Mouse (Mus musculus) embryonic facial prominence, embryonic 14.5 days (tissue): ENCODE measurements at regions not wholly inside any gene's neighbourhood (a gene's known extent, or its start where the extent isn't known, plus 50 kb on each side); places are given as distances from the start of the nearest gene placed in this dataset.

Experiments
- ATAC-seq: fragments of 200-750 bp; cut with Nextera tagmentation; 2 replicates; pipeline ENCODE4 v1.8.0; 2017; ENCODE audit warnings: low read depth, moderate number of reproducible peaks, moderate TSS enrichment
- DNase-seq: peaks from one replicate; pipeline ENCODE4 v3.0.0-alpha.2; 2015; ENCODE audit warnings: low spot score
- H3K27ac ChIP-seq: fragments of 300-500 bp; sonication (generic); replicated peaks from 2 replicates; pipeline ENCODE4 v1.5.1; 2014; ENCODE audit warnings: low read depth, mild to moderate bottlenecking, low read length, moderate library complexity
- H3K27me3 ChIP-seq: fragments of 300-500 bp; sonication (generic); replicated peaks from 2 replicates; pipeline ENCODE4 v1.6.1; 2014; ENCODE audit warnings: low read length; ENCODE audit not compliant: control insufficient read depth, insufficient read depth
- H3K36me3 ChIP-seq: fragments of 300-500 bp; sonication (generic); 2 replicates; pipeline ENCODE4 v1.6.1; 2014; ENCODE audit warnings: low read length, mixed read lengths; ENCODE audit not compliant: control insufficient read depth, insufficient read depth
- H3K4me1 ChIP-seq: fragments of 300-500 bp; sonication (generic); 2 replicates; pipeline ENCODE4 v1.6.1; 2014; ENCODE audit warnings: antibody characterized with exemption, low read length; ENCODE audit not compliant: control insufficient read depth, insufficient read depth
- H3K4me2 ChIP-seq: fragments of 300-500 bp; sonication (generic); 2 replicates; pipeline ENCODE4 v1.6.1; 2014; ENCODE audit warnings: low read depth, mild to moderate bottlenecking, low read length, moderate library complexity, mixed read lengths
- H3K4me3 ChIP-seq: fragments of 300-500 bp; sonication (generic); 2 replicates; pipeline ENCODE4 v1.5.1; 2014; ENCODE audit warnings: low read depth, mild to moderate bottlenecking, low read length
- H3K9ac ChIP-seq: fragments of 300-500 bp; sonication (generic); 2 replicates; pipeline ENCODE4 v1.6.1; 2014; ENCODE audit warnings: low read depth, mild to moderate bottlenecking, low read length, moderate library complexity, mixed read lengths
- H3K9me3 ChIP-seq: fragments of 300-500 bp; sonication (generic); 2 replicates; pipeline ENCODE4 v1.6.1; 2016; ENCODE audit warnings: low read length; ENCODE audit not compliant: control insufficient read depth
- WGBS: fragments of 180-500 bp; shearing (Covaris S2); extraction: QIAGEN DNeasy Blood & Tissue Kit; methylation state at CpG from one replicate; pipeline ENCODE4 v1.1.7; 2014; 5-methylcytosine and 5-hydroxymethylcytosine counted together

GRCm38 (mm10) chr12:12177264-12178043 lies 84.5 kb upstream of the Fam49a start:
- Histone ChIP-seq H3K27ac (no peak overlapping the region), H3K4me1 (0 out of 2 replicates have a peak, but pooled peaks cover 4% of the 10 kb centered on the region), H3K9ac (no peak overlapping the region), H3K4me2 (no peak overlapping the region), H3K4me3 (no peak overlapping the region), H3K27me3 (no peaks in the 10 kb centered on the region), H3K36me3 (no peaks in the 10 kb centered on the region), H3K9me3 (no peaks in the 10 kb centered on the region)
- ATAC-seq, result no peak
- 80% methylated on average over 6 of the region's 6 CpGs for WGBS
- no peak for DNase-seq

- Histone ChIP-seq H3K4me2 (no peak overlapping the region), H3K27ac (no peak overlapping the region)
- peak; percentile 59 for DNase-seq
These were observed 83.5 kb upstream of the Fam49a start for GRCm38 (mm10) chr12:12178391-12178790.

DNA sequence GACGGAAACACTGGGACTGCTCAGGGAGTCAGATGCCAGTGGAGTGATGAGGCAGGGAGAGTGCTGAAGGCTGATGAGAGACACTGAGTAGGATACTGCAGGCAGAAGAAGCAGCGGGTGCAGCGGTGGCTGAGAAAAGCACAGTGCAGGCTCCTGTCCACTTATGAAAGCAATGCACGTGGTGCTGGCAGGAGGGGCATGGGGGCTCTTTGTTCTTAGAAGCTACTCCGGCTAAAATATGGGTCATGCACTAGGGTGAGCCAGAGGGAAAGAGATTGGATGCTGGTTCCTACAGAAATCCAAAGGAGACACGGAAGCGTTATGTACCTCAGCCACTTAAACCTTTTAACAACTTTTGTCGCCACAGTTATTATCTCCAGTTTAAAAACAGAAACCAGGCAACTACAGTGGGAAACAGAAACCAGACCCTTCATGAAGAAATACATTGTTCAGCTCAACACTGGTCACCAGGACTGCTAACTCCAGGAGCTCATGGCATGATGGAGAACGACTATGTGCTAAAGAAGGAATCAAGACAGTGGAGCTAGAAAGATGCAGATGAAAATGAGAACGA lies 82.6 kb upstream of the Fam49a start:
- ATAC-seq (no peak), DNase-seq (peak; percentile 11)
- 73% methylated on average over 10 of the region's 10 CpGs for WGBS
- no peak overlapping the region for H3K4me3 ChIP-seq
- H3K4me1 ChIP-seq, result 0 out of 2 replicates have a peak, but pooled peaks cover 4% of the 10 kb centered on the region
- H3K9ac ChIP-seq, result no peak overlapping the region
- H3K27ac ChIP-seq, result no peak overlapping the region
- H3K4me2 ChIP-seq, result no peak overlapping the region
- H3K27me3 ChIP-seq, result no peaks in the 10 kb centered on the region
- no peaks in the 10 kb centered on the region for H3K9me3 ChIP-seq
- no peaks in the 10 kb centered on the region for H3K36me3 ChIP-seq

More at GRCm38 (mm10) chr12:12178391-12178790, 83.5 kb upstream of the Fam49a start:
- 34% methylated on average over 2 of the region's 2 CpGs for WGBS
- 0 out of 2 replicates have a peak, but pooled peaks cover 4% of the 10 kb centered on the region for H3K4me1 ChIP-seq
- ATAC-seq, result peak; percentile 28; the same call in 1 of the 2 replicates
- H3K9me3 ChIP-seq, result no peaks in the 10 kb centered on the region
- H3K27me3 ChIP-seq, result no peaks in the 10 kb centered on the region
- no peaks in the 10 kb centered on the region for H3K36me3 ChIP-seq
- no peak overlapping the region for H3K9ac ChIP-seq
- no peak overlapping the region for H3K4me3 ChIP-seq

- ATAC-seq, result no peak
These were observed 81.0 kb upstream of the Fam49a start for GRCm38 (mm10) chr12:12180986-12181385.

GRCm38 (mm10) chr12:12181686-12182085 lies 80.3 kb upstream of the Fam49a start:
- Histone ChIP-seq H3K4me3 (no peak overlapping the region), H3K36me3 (no peaks in the 10 kb centered on the region), H3K27ac (no peak overlapping the region), H3K9me3 (no peaks in the 10 kb centered on the region), H3K4me2 (no peak overlapping the region), H3K4me1 (0 out of 2 replicates have a peak, but pooled peaks cover under 1% of the 10 kb centered on the region), H3K9ac (no peak overlapping the region), H3K27me3 (no peaks in the 10 kb centered on the region)
- ATAC-seq, result no peak
- DNase-seq, result no peak
- WGBS, result 88% methylated on average over 4 of the region's 4 CpGs

More at GRCm38 (mm10) chr12:12180986-12181385, 81.0 kb upstream of the Fam49a start:
- no peak overlapping the region for H3K4me3 ChIP-seq
- DNase-seq, result no peak
- no peaks in the 10 kb centered on the region for H3K27me3 ChIP-seq
- H3K4me1 ChIP-seq, result 0 out of 2 replicates have a peak, but pooled peaks cover 4% of the 10 kb centered on the region
- no peak overlapping the region for H3K4me2 ChIP-seq
- no peak overlapping the region for H3K9ac ChIP-seq
- H3K27ac ChIP-seq, result no peak overlapping the region
- H3K9me3 ChIP-seq, result no peaks in the 10 kb centered on the region
- 81% methylated on average over 1 of the region's 1 CpGs for WGBS
- H3K36me3 ChIP-seq, result no peaks in the 10 kb centered on the region

DNA sequence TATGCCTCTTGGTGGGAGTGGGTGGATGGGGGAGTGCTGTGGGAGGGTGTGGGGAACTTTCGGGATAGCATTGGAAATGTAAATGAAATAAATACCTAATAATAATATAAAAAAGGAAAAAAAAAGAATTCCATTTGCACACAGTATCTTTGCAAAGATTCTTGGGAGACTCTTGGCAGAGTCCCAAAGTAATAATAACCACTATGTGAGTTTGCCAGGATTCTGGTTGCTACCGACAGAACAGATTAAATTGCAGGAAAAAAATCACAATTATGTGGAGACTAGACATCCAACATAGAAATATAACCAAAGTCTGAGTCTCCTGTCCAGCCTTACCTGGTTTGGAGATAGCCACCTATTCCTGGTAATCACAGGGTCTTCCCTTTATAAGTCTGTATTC lies 75.6 kb upstream of the Fam49a start:
- H3K27me3 ChIP-seq, result no peaks in the 10 kb centered on the region
- WGBS, result 53% methylated on average over 2 of the region's 2 CpGs
- no peak overlapping the region for H3K9ac ChIP-seq
- no peaks in the 10 kb centered on the region for H3K4me1 ChIP-seq
- no peak overlapping the region for H3K4me2 ChIP-seq
- H3K36me3 ChIP-seq, result no peaks in the 10 kb centered on the region
- H3K4me3 ChIP-seq, result no peak overlapping the region
- DNase-seq (peak; percentile 15), ATAC-seq (no peak)
- H3K27ac ChIP-seq, result no peak overlapping the region
- H3K9me3 ChIP-seq, result no peaks in the 10 kb centered on the region

GRCm38 (mm10) chr12:12195066-12195465 lies 66.9 kb upstream of the Fam49a start:
- H3K4me3 ChIP-seq, result no peak overlapping the region
- H3K9ac ChIP-seq, result no peak overlapping the region
- H3K4me1 ChIP-seq, result no peaks in the 10 kb centered on the region
- no peaks in the 10 kb centered on the region for H3K27me3 ChIP-seq
- no peaks in the 10 kb centered on the region for H3K36me3 ChIP-seq
- H3K9me3 ChIP-seq, result no peaks in the 10 kb centered on the region
- H3K4me2 ChIP-seq, result no peak overlapping the region
- ATAC-seq (no peak), DNase-seq (no peak)
- 72% methylated on average over 1 of the region's 1 CpGs for WGBS
- no peak overlapping the region for H3K27ac ChIP-seq

GRCm38 (mm10) chr12:12196627-12197026 lies 65.3 kb upstream of the Fam49a start:
- Histone ChIP-seq H3K27me3 (no peaks in the 10 kb centered on the region), H3K9ac (no peak overlapping the region), H3K4me2 (no peak overlapping the region), H3K9me3 (no peaks in the 10 kb centered on the region), H3K4me1 (no peaks in the 10 kb centered on the region), H3K4me3 (no peak overlapping the region), H3K36me3 (no peaks in the 10 kb centered on the region), H3K27ac (no peak overlapping the region)
- DNase-seq, result no peak
- no peak for ATAC-seq
- WGBS, result 78% methylated on average over 3 of the region's 3 CpGs
